24 mouse cellular contexts compared by ENCODE assay signal in the genomic region with DNA sequence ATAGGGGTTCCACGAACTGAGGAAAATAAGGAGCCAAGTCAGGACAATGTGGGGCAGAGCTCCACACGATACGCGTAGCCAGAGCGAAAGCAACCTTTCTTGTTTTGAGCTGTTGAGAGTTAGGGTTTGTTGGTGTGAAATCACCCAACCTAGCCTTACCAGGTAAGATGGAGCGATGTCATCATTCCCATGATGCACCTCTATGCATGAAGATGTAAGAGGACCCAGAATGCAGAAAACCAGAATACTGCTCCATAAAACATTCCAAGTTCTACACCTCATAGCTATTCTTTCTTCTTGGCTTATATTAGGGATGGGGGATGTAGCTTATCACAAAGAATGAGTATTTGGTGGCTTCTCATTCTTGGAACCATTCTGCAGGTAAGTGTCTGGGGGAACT. TPM values are rescaled to one million over a fixed set of nuclear protein-coding genes. Genes with fewer than 3 reads are reported as not detected.
DNase-seq lines count a peak whose midpoint lies in the region; ATAC-seq and TF ChIP-seq lines count a peak whose summit lies in the region.
"Had no signal": no experiment of that assay in that cellular context is flagged by ENCODE, and none has a peak within 500 bp of the region (broad histone marks: within the 10 kb centered on the region; RNA-seq: fewer than 3 reads in every experiment).

A gene (plus strand): TSS at position 301 of the 400 bp plus-strand sequence.

- no peaks in the 10 kb centered on the region for H3K9me3 ChIP-seq in heart, embryonic 11.5 days (replicated peaks; ENCODE audit: control insufficient read depth, low read length)
- no peaks in the 10 kb centered on the region for H3K9me3 ChIP-seq in limb, embryonic 13.5 days
- no peaks in the 10 kb centered on the region for H3K9me3 ChIP-seq in limb, embryonic 10.5 days (replicated peaks)
- no peaks in the 10 kb centered on the region for H3K9me3 ChIP-seq in limb, embryonic 14.5 days (ENCODE audit: control insufficient read depth, low read length)
- H3K9me3 ChIP-seq in midbrain, embryonic 15.5 days = no peaks in the 10 kb centered on the region
- H3K9me3 ChIP-seq: embryonic facial prominence, embryonic 10.5 days; embryonic facial prominence, embryonic 12.5 days; forebrain, embryonic 13.5 days; forebrain, embryonic 15.5 days had no signal

- no peak within 1 kb of the TSS for H3K27ac ChIP-seq in heart, embryonic 11.5 days (ENCODE audit: low read depth, low read length)
- peak within 1 kb of the TSS; percentile 67 for H3K27ac ChIP-seq in limb, embryonic 13.5 days
- no peak within 1 kb of the TSS for H3K27ac ChIP-seq in limb, embryonic 10.5 days
- peak within 1 kb of the TSS; percentile 70 for H3K27ac ChIP-seq in limb, embryonic 14.5 days (replicated peaks; ENCODE audit: low read depth, low read length)
- H3K27ac ChIP-seq in midbrain, embryonic 15.5 days = no peak within 1 kb of the TSS
- H3K27ac ChIP-seq: embryonic facial prominence, embryonic 10.5 days; embryonic facial prominence, embryonic 12.5 days; forebrain, embryonic 13.5 days; forebrain, embryonic 15.5 days had no signal

- no peak within 1 kb of the TSS for H3K4me2 ChIP-seq in heart, embryonic 11.5 days
- no peak within 1 kb of the TSS for H3K4me2 ChIP-seq in limb, embryonic 13.5 days (replicated peaks)
- H3K4me2 ChIP-seq in limb, embryonic 14.5 days (replicated peaks; ENCODE audit: low read depth, low read length, severe bottlenecking) = no peak within 1 kb of the TSS
- H3K4me2 ChIP-seq in midbrain, embryonic 15.5 days = no peak within 1 kb of the TSS
- H3K4me2 ChIP-seq: embryonic facial prominence, embryonic 12.5 days; forebrain, embryonic 13.5 days; forebrain, embryonic 15.5 days had no signal

- H3K36me3 ChIP-seq in heart, embryonic 11.5 days (ENCODE audit: control insufficient read depth, insufficient read depth, low read length) = no peaks in the 10 kb centered on the region
- H3K36me3 ChIP-seq in limb, embryonic 13.5 days = no peaks in the 10 kb centered on the region
- H3K36me3 ChIP-seq in limb, embryonic 10.5 days = no peaks in the 10 kb centered on the region
- H3K36me3 ChIP-seq in limb, embryonic 14.5 days (ENCODE audit: control insufficient read depth, insufficient read depth, low read length) = no peaks in the 10 kb centered on the region
- no peaks in the 10 kb centered on the region for H3K36me3 ChIP-seq in midbrain, embryonic 15.5 days (replicated peaks)
- H3K36me3 ChIP-seq: embryonic facial prominence, embryonic 10.5 days; embryonic facial prominence, embryonic 12.5 days; forebrain, embryonic 15.5 days; G1E had no signal

- ATAC-seq in heart, embryonic 11.5 days (replicated peaks; ENCODE audit: insufficient number of reproducible peaks, low FRiP score, low TSS enrichment) = no peak
- ATAC-seq in limb, embryonic 13.5 days (ENCODE audit: low FRiP score, low read depth) = no peak
- no peak for ATAC-seq in limb, embryonic 14.5 days (ENCODE audit: low FRiP score, low read depth)
- no peak for ATAC-seq in midbrain, embryonic 15.5 days (replicated peaks)
- ATAC-seq: activated CD4-positive, CD25-positive, alpha-beta regulatory T cell, adult 4 months; CD4-positive, CD25-positive, alpha-beta regulatory T cell, adult 4 months; forebrain, embryonic 13.5 days; forebrain, embryonic 15.5 days; Patski had no signal

- TF ChIP-seq POLR2A in limb, embryonic 14.5 days (IDR thresholded peaks at IDR 0.05; ENCODE audit: borderline replicate concordance, extremely low read depth, insufficient read depth, insufficient read length) = no peak

- no peaks in the 10 kb centered on the region for H3K4me1 ChIP-seq in heart, embryonic 11.5 days (ENCODE audit: control insufficient read depth, insufficient read depth, low read length)
- H3K4me1 ChIP-seq in limb, embryonic 13.5 days = no peaks in the 10 kb centered on the region
- no peaks in the 10 kb centered on the region for H3K4me1 ChIP-seq in limb, embryonic 10.5 days
- no peaks in the 10 kb centered on the region for H3K4me1 ChIP-seq in limb, embryonic 14.5 days (ENCODE audit: control insufficient read depth, insufficient read depth, low read length)
- no peaks in the 10 kb centered on the region for H3K4me1 ChIP-seq in midbrain, embryonic 15.5 days
- H3K4me1 ChIP-seq: embryonic facial prominence, embryonic 12.5 days; forebrain, embryonic 15.5 days had no signal

- no peaks in the 10 kb centered on the region for H3K27me3 ChIP-seq in heart, embryonic 11.5 days (ENCODE audit: control insufficient read depth, insufficient read depth, low read length)
- no peaks in the 10 kb centered on the region for H3K27me3 ChIP-seq in limb, embryonic 13.5 days
- H3K27me3 ChIP-seq in limb, embryonic 10.5 days (ENCODE audit: low read depth, poor library complexity, severe bottlenecking) = no peaks in the 10 kb centered on the region
- H3K27me3 ChIP-seq in limb, embryonic 14.5 days (ENCODE audit: control insufficient read depth, insufficient read depth, low read length) = no peaks in the 10 kb centered on the region
- H3K27me3 ChIP-seq in midbrain, embryonic 15.5 days (replicated peaks) = no peaks in the 10 kb centered on the region
- H3K27me3 ChIP-seq: CH12.LX; embryonic facial prominence, embryonic 12.5 days; forebrain, embryonic 13.5 days; forebrain, embryonic 15.5 days had no signal

- no peak within 1 kb of the TSS for H3K9ac ChIP-seq in heart, embryonic 11.5 days (ENCODE audit: low read depth, low read length)
- no peak within 1 kb of the TSS for H3K9ac ChIP-seq in limb, embryonic 13.5 days
- H3K9ac ChIP-seq in limb, embryonic 14.5 days (ENCODE audit: low read depth, low read length, severe bottlenecking) = no peak within 1 kb of the TSS
- no peak within 1 kb of the TSS for H3K9ac ChIP-seq in midbrain, embryonic 15.5 days
- H3K9ac ChIP-seq: embryonic facial prominence, embryonic 12.5 days; forebrain, embryonic 13.5 days; forebrain, embryonic 15.5 days had no signal

- H3K4me3 ChIP-seq in heart, embryonic 11.5 days (ENCODE audit: low read depth, low read length) = no peak within 1 kb of the TSS
- H3K4me3 ChIP-seq in limb, embryonic 13.5 days = no peak within 1 kb of the TSS
- no peak within 1 kb of the TSS for H3K4me3 ChIP-seq in limb, embryonic 10.5 days
- H3K4me3 ChIP-seq in limb, embryonic 14.5 days (replicated peaks; ENCODE audit: low read length) = no peak within 1 kb of the TSS
- H3K4me3 ChIP-seq in midbrain, embryonic 15.5 days = no peak within 1 kb of the TSS
- H3K4me3 ChIP-seq: embryonic facial prominence, embryonic 10.5 days; embryonic facial prominence, embryonic 12.5 days; forebrain, embryonic 13.5 days; forebrain, embryonic 15.5 days had no signal

- 88% methylated on average over 6 of the region's 6 CpGs for WGBS in heart, embryonic 11.5 days (ENCODE audit: insufficient replicate concordance)
- WGBS in limb, embryonic 13.5 days = 94% methylated on average over 6 of the region's 6 CpGs
- 90% methylated on average over 6 of the region's 6 CpGs for WGBS in limb, embryonic 10.5 days
- WGBS in limb, embryonic 14.5 days = 96% methylated on average over 6 of the region's 6 CpGs
- 97% methylated on average over 6 of the region's 6 CpGs for WGBS in midbrain, embryonic 15.5 days

- peak; percentile 60 for DNase-seq in heart, adult 11 months
- DNase-seq in limb, embryonic 10.5 days (ENCODE audit: low spot score) = no peak
- DNase-seq in limb, embryonic 14.5 days (ENCODE audit: low spot score) = no peak
- DNase-seq: adrenal gland, adult 8-10 months; adrenal gland, postnatal 14 days; adrenal gland, postnatal 36 days; B cell, adult 2 months; cerebellum, adult 11-12 months; cerebellum, adult 2 months; cerebellum, adult 9-10 months; cerebellum, postnatal 10 days; cerebellum, postnatal 25 days had no signal

RNA-seq across cellular contexts. Expression of the gene that starts here (rescaled TPM):
- polyA plus RNA-seq in heart, embryonic 11.5 days (2014; fragmentation: Nextera tagmentation; extraction: Ambion mirVana) = 0.10 and 0.28 TPM in 2 replicates
- 0.23 and 0.29 TPM in 2 replicates for polyA plus RNA-seq in limb, embryonic 13.5 days (2015; fragmentation: Nextera tagmentation; extraction: Ambion mirVana)
- 0.05 and 0.08 TPM in 2 replicates for polyA plus RNA-seq in limb, embryonic 10.5 days (2016; fragmentation: Nextera tagmentation; extraction: Ambion mirVana)
- 0.06 and 0.20 TPM in 2 replicates for polyA plus RNA-seq in limb, embryonic 14.5 days (2012; rRNA removed)
- polyA plus RNA-seq in limb, embryonic 14.5 days (2014; fragmentation: Nextera tagmentation; extraction: Ambion mirVana) = 0.23 and 0.43 TPM in 2 replicates
- polyA plus RNA-seq in midbrain, embryonic 15.5 days (2015; fragmentation: Nextera tagmentation; extraction: Ambion mirVana) = 1.7 and 2.2 TPM in 2 replicates
- polyA plus RNA-seq: activated CD4-positive, CD25-positive, alpha-beta regulatory T cell, adult 4 months; CD4-positive, CD25-positive, alpha-beta regulatory T cell, adult 4 months; embryonic facial prominence, embryonic 12.5 days; G1E; Patski had no signal

Comparison
In these comparisons a context has a peak if more than half of its experiments do, and no peak if none do; other contexts are left out.
1. H3K27ac ChIP-seq: peak in limb, embryonic 13.5 days (single experiment) and limb, embryonic 14.5 days (single experiment); none in heart, embryonic 11.5 days (single experiment), limb, embryonic 10.5 days (single experiment) and midbrain, embryonic 15.5 days (single experiment).